Mouse (Mus musculus): ENCODE measurements at regions not wholly inside any gene's neighbourhood (a gene's known extent, or its start where the extent isn't known, plus 50 kb on each side); places are given as distances from the start of the nearest gene placed in this dataset.

- no peak overlapping the region for H3K4me3 ChIP-seq
- no peak overlapping the region for H3K9ac ChIP-seq
- H3K4me1 ChIP-seq (replicated peaks), result no peaks in the 10 kb centered on the region
- 26% methylated on average over 7 of the region's 7 CpGs for WGBS
- no peak overlapping the region for H3K27ac ChIP-seq (ENCODE audit: poor library complexity, severe bottlenecking)
- no peaks in the 10 kb centered on the region for H3K36me3 ChIP-seq
- no peaks in the 10 kb centered on the region for H3K9me3 ChIP-seq (replicated peaks)
- no peaks in the 10 kb centered on the region for H3K27me3 ChIP-seq (replicated peaks)
- H3K4me2 ChIP-seq, result no peak overlapping the region
- no peak for ATAC-seq (ENCODE audit: insufficient number of reproducible peaks, low FRiP score)
Measured at GRCm38 (mm10) chr11:71389659-71390058, 159.1 kb upstream of the Nlrp1b start.

- Histone ChIP-seq H3K4me3 (no peak overlapping the region), H3K36me3 (no peaks in the 10 kb centered on the region), H3K4me1 (replicated peaks) (no peaks in the 10 kb centered on the region), H3K4me2 (no peak overlapping the region), H3K9ac (no peak overlapping the region), H3K9me3 (replicated peaks) (no peaks in the 10 kb centered on the region), H3K27ac (ENCODE audit: poor library complexity, severe bottlenecking) (no peak overlapping the region), H3K27me3 (replicated peaks) (no peaks in the 10 kb centered on the region)
- WGBS, result 73% methylated on average over 3 of the region's 3 CpGs
- ATAC-seq (ENCODE audit: insufficient number of reproducible peaks, low FRiP score), result no peak
Measured at GRCm38 (mm10) chr11:71390151-71390550, 159.6 kb upstream of the Nlrp1b start.

- H3K9ac ChIP-seq, result no peak overlapping the region
- no peaks in the 10 kb centered on the region for H3K36me3 ChIP-seq
- WGBS, result 62% methylated on average over 3 of the region's 3 CpGs
- no peaks in the 10 kb centered on the region for H3K4me1 ChIP-seq (replicated peaks)
- H3K9me3 ChIP-seq (replicated peaks), result no peaks in the 10 kb centered on the region
- no peak for ATAC-seq (ENCODE audit: insufficient number of reproducible peaks, low FRiP score)
- no peaks in the 10 kb centered on the region for H3K27me3 ChIP-seq (replicated peaks)
- H3K27ac ChIP-seq (ENCODE audit: poor library complexity, severe bottlenecking), result no peak overlapping the region
- H3K4me2 ChIP-seq, result no peak overlapping the region
- no peak overlapping the region for H3K4me3 ChIP-seq
Measured at GRCm38 (mm10) chr11:71390616-71391015, 160.1 kb upstream of the Nlrp1b start.

GRCm38 (mm10) chr11:71393406-71393805 is 162.9 kb upstream of the Nlrp1b start:
- no peak overlapping the region for H3K27ac ChIP-seq (ENCODE audit: poor library complexity, severe bottlenecking)
- H3K9ac ChIP-seq, result no peak overlapping the region
- H3K4me3 ChIP-seq, result no peak overlapping the region
- no peaks in the 10 kb centered on the region for H3K27me3 ChIP-seq (replicated peaks)
- no peaks in the 10 kb centered on the region for H3K4me1 ChIP-seq (replicated peaks)
- no peaks in the 10 kb centered on the region for H3K9me3 ChIP-seq (replicated peaks)
- ATAC-seq (ENCODE audit: insufficient number of reproducible peaks, low FRiP score), result no peak
- H3K4me2 ChIP-seq, result no peak overlapping the region
- no peaks in the 10 kb centered on the region for H3K36me3 ChIP-seq
- WGBS, result 80% methylated on average over 5 of the region's 5 CpGs

GRCm38 (mm10) chr11:71395023-71395422 is 164.5 kb upstream of the Nlrp1b start:
- H3K4me1 ChIP-seq (replicated peaks), result no peaks in the 10 kb centered on the region
- H3K9ac ChIP-seq, result no peak overlapping the region
- no peak for ATAC-seq (ENCODE audit: insufficient number of reproducible peaks, low FRiP score)
- H3K27me3 ChIP-seq (replicated peaks), result no peaks in the 10 kb centered on the region
- H3K4me3 ChIP-seq, result no peak overlapping the region
- WGBS, result 62% methylated on average over 4 of the region's 4 CpGs
- no peak overlapping the region for H3K27ac ChIP-seq (ENCODE audit: poor library complexity, severe bottlenecking)
- H3K36me3 ChIP-seq, result no peaks in the 10 kb centered on the region
- H3K9me3 ChIP-seq (replicated peaks), result no peaks in the 10 kb centered on the region
- no peak overlapping the region for H3K4me2 ChIP-seq

GRCm38 (mm10) chr11:71395631-71396030 is 165.1 kb upstream of the Nlrp1b start:
- Histone ChIP-seq H3K4me3 (no peak overlapping the region), H3K27me3 (replicated peaks) (no peaks in the 10 kb centered on the region), H3K4me1 (replicated peaks) (no peaks in the 10 kb centered on the region), H3K27ac (ENCODE audit: poor library complexity, severe bottlenecking) (no peak overlapping the region), H3K4me2 (no peak overlapping the region), H3K9me3 (replicated peaks) (no peaks in the 10 kb centered on the region), H3K9ac (no peak overlapping the region), H3K36me3 (no peaks in the 10 kb centered on the region)
- WGBS, result 53% methylated on average over 1 of the region's 1 CpGs
- no peak for ATAC-seq (ENCODE audit: insufficient number of reproducible peaks, low FRiP score)

GRCm38 (mm10) chr11:71400351-71400750 is 169.8 kb upstream of the Nlrp1b start:
- H3K27ac ChIP-seq (ENCODE audit: poor library complexity, severe bottlenecking), result no peak overlapping the region
- H3K36me3 ChIP-seq, result no peaks in the 10 kb centered on the region
- no peak overlapping the region for H3K9ac ChIP-seq
- H3K27me3 ChIP-seq (replicated peaks), result no peaks in the 10 kb centered on the region
- H3K9me3 ChIP-seq (replicated peaks), result no peaks in the 10 kb centered on the region
- no peaks in the 10 kb centered on the region for H3K4me1 ChIP-seq (replicated peaks)
- ATAC-seq (ENCODE audit: insufficient number of reproducible peaks, low FRiP score), result no peak
- H3K4me3 ChIP-seq, result no peak overlapping the region
- H3K4me2 ChIP-seq, result no peak overlapping the region
- WGBS, result 80% methylated on average over 2 of the region's 2 CpGs

- WGBS, result 89% methylated on average over 2 of the region's 2 CpGs
- Histone ChIP-seq H3K9ac (no peak overlapping the region), H3K4me2 (no peak overlapping the region), H3K4me1 (replicated peaks) (no peaks in the 10 kb centered on the region), H3K27ac (ENCODE audit: poor library complexity, severe bottlenecking) (no peak overlapping the region), H3K36me3 (no peaks in the 10 kb centered on the region), H3K27me3 (replicated peaks) (no peaks in the 10 kb centered on the region), H3K4me3 (no peak overlapping the region), H3K9me3 (replicated peaks) (no peaks in the 10 kb centered on the region)
- ATAC-seq (ENCODE audit: insufficient number of reproducible peaks, low FRiP score), result no peak
Measured at GRCm38 (mm10) chr11:71401411-71402276, 171.1 kb upstream of the Nlrp1b start.

GRCm38 (mm10) chr11:71404361-71404760 is 173.8 kb upstream of the Nlrp1b start:
- WGBS, result 83% methylated on average over 3 of the region's 3 CpGs
- no peaks in the 10 kb centered on the region for H3K27me3 ChIP-seq (replicated peaks)
- no peaks in the 10 kb centered on the region; the same call in 1 of the 2 replicates for H3K9me3 ChIP-seq (replicated peaks)
- H3K36me3 ChIP-seq, result no peaks in the 10 kb centered on the region
- no peak overlapping the region for H3K4me3 ChIP-seq
- no peak for ATAC-seq (ENCODE audit: insufficient number of reproducible peaks, low FRiP score)
- H3K4me2 ChIP-seq, result no peak overlapping the region
- H3K4me1 ChIP-seq (replicated peaks), result no peaks in the 10 kb centered on the region
- H3K27ac ChIP-seq (ENCODE audit: poor library complexity, severe bottlenecking), result no peak overlapping the region
- H3K9ac ChIP-seq, result no peak overlapping the region

GRCm38 (mm10) chr11:71407043-71407442 is 176.5 kb upstream of the Nlrp1b start:
- H3K4me3 ChIP-seq, result no peak overlapping the region
- no peaks in the 10 kb centered on the region for H3K36me3 ChIP-seq
- no peaks in the 10 kb centered on the region for H3K4me1 ChIP-seq (replicated peaks)
- H3K9ac ChIP-seq, result no peak overlapping the region
- WGBS, result 65% methylated on average over 6 of the region's 6 CpGs
- no peak overlapping the region for H3K27ac ChIP-seq (ENCODE audit: poor library complexity, severe bottlenecking)
- no peaks in the 10 kb centered on the region for H3K27me3 ChIP-seq (replicated peaks)
- no peaks in the 10 kb centered on the region; the same call in 1 of the 2 replicates for H3K9me3 ChIP-seq (replicated peaks)
- no peak for ATAC-seq (ENCODE audit: insufficient number of reproducible peaks, low FRiP score)
- H3K4me2 ChIP-seq, result no peak overlapping the region

GRCm38 (mm10) chr11:71409211-71409765 is 178.8 kb upstream of the Nlrp1b start:
- ATAC-seq (ENCODE audit: insufficient number of reproducible peaks, low FRiP score), result no peak
- no peaks in the 10 kb centered on the region for H3K27me3 ChIP-seq (replicated peaks)
- 75% methylated on average over 6 of the region's 6 CpGs for WGBS
- no peak overlapping the region for H3K9ac ChIP-seq
- H3K9me3 ChIP-seq (replicated peaks), result no peaks in the 10 kb centered on the region; the same call in 1 of the 2 replicates
- H3K36me3 ChIP-seq, result no peaks in the 10 kb centered on the region
- no peak overlapping the region for H3K4me3 ChIP-seq
- no peak overlapping the region for H3K4me2 ChIP-seq
- no peak overlapping the region for H3K27ac ChIP-seq (ENCODE audit: poor library complexity, severe bottlenecking)
- H3K4me1 ChIP-seq (replicated peaks), result no peaks in the 10 kb centered on the region
